Mouse (Mus musculus) G1E (cell line): Measurements from ENCODE around the gene Tmprss2. TPM values are rescaled to one million over a fixed set of nuclear protein-coding genes. Genes with fewer than 3 reads are reported as not detected.
A peak's percentile ranks its signal among the peaks of the same experiment; 100 is the strongest.
"Not testable (repeated sequence)": the region's sequence is repeated elsewhere in the genome, so short reads cannot be mapped to it uniquely, and the experiment has no call there.

Experiments
- ATAC-seq: 2 replicates; pipeline ENCODE4 v1.8.0; 2016; ENCODE audit warnings: mild to moderate bottlenecking; ENCODE audit not compliant: insufficient number of reproducible peaks, poor library complexity, low FRiP score, severe bottlenecking; ENCODE audit errors: extremely low read depth
- DNase-seq: peaks from one replicate; pipeline ENCODE4 v3.0.0; 2012; ENCODE audit warnings: low spot score
- H3K27me3 ChIP-seq: 2 replicates; pipeline ENCODE4 v1.6.1; 2012; ENCODE audit warnings: mild to moderate bottlenecking, low read length, inconsistent platforms; ENCODE audit not compliant: insufficient read depth
- H3K36me3 ChIP-seq: replicated peaks from 2 replicates; pipeline ENCODE3; 2012; ENCODE audit warnings: mild to moderate bottlenecking, inconsistent platforms
- H3K4me1 ChIP-seq: 2 replicates; pipeline ENCODE4 v1.6.1; 2012; ENCODE audit warnings: low read depth, low read length, inconsistent platforms, mixed read lengths; ENCODE audit not compliant: insufficient read depth
- H3K4me3 ChIP-seq: 2 replicates; pipeline ENCODE4 v1.5.1; 2012; ENCODE audit warnings: low read depth, mild to moderate bottlenecking, inconsistent platforms, low read length, moderate library complexity, mixed read lengths
- H3K9me3 ChIP-seq: replicated peaks from 2 replicates; pipeline ENCODE4 v1.6.1; 2012; ENCODE audit warnings: inconsistent platforms
- CTCF ChIP-seq: IDR thresholded peaks from 2 replicates; pipeline ENCODE4 v1.5.1; 2012; ENCODE audit warnings: low read depth, low read length, inconsistent platforms, mixed read lengths
- GATA1 ChIP-seq: IDR thresholded peaks from 2 replicates; pipeline ENCODE4 v1.6.1; 2012; ENCODE audit warnings: borderline replicate concordance, low read length, inconsistent platforms, mixed read lengths
- GATA2 ChIP-seq: IDR thresholded peaks from 2 replicates; pipeline ENCODE4 v1.6.1; 2012; ENCODE audit warnings: low read depth, low read length, inconsistent platforms, borderline replicate concordance
- POLR2AphosphoS5 ChIP-seq: IDR thresholded peaks from 2 replicates; pipeline ENCODE4 v1.6.1; 2012; ENCODE audit warnings: low read depth, low read length, inconsistent platforms; ENCODE audit not compliant: insufficient replicate concordance
- TAL1 ChIP-seq: conservative IDR thresholded peaks from 2 replicates; pipeline ENCODE4 v1.6.1; 2012; ENCODE audit warnings: low read depth, low read length, inconsistent platforms, mixed read lengths
- polyA plus RNA-seq: library from polyadenylated mRNA; stranded (reverse); fragments of >175 nt; gene quantifications from 2 replicates; pipeline ENCODE4 v1.2.3, GENCODE M21; 2012
- total RNA-seq, 2 experiments: library from RNA; stranded (forward) in 1 of 2; stranded (reverse) in 1 of 2; fragments of 200-1000 nt in 1 of 2; fragments of >200 nt in 1 of 2; fragmentation: Nextera tagmentation in 1 of 2; gene quantifications; 2 replicates each; pipeline ENCODE4 v1.2.3; 2014 to 2017

Gene Tmprss2
- total and polyA plus RNA-seq, 3 experiments, result 0.11 TPM; not detected in 2

DNA sequence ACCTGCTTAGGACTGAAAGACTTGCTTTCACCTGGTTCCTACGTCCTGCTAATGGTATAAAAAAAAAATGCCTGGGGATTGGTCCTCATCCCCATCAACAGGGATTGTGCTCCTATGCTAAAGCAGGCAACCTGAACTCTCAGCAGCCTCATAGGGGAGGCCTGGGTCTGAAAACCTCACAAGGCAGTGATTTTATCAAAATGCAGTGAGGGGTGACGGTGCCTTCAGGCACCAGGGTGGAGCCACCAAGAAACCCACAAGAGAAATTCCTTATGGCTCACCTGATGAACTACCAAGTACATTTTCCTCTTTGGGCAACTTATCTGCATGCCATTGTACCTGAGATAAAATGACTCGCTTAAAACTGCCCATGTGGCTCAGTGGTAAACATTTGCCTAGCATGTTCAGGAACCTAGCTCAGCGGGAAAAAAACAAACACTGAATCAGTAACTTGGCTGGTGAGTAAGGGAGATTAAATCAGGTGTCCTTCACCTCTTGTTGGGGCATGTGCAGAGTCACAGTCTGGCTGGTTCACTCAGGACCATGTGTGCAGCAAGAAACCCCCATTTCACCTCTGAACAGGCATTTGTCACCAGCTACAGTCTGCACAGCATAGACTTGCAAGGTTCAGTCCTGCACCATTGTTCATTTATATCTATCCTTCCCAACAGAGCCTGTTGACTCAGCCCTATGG, 17.0 kb downstream of the Tmprss2 start:
- no peak for ATAC-seq
- no peak for DNase-seq
- Histone ChIP-seq H3K4me1 (no peaks in the 10 kb centered on the region), H3K36me3 (no peaks in the 10 kb centered on the region), H3K4me3 (no peak overlapping the region), H3K27me3 (peaks cover 4% of the 10 kb centered on the region; the same call in 1 of the 2 replicates), H3K9me3 (no peaks in the 10 kb centered on the region)
- no peak for TF ChIP-seq GATA2
- TF ChIP-seq POLR2AphosphoS5, result no peak

DNA sequence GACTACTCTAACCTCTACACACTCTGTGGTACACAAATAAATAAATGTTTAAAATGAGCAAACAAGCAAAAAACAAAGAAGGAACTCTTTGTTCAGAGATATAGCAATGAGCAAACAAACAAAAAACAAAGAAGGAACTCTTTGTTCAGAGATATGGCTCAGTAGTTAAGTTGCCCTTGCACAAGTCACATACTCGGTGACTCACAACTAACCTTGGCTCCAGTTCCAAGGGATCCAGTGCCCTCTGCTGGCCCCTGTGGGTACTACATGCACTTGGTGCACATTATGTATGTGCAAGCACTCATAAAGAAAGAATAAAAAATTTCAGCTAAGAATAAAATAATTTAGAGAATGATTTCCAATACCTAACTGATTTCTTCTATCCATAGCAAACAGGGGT, 17.9 kb downstream of the Tmprss2 start:
- ATAC-seq, result 0 out of 2 replicates have a peak, but pooled peaks have one; percentile 15
- DNase-seq, result no peak

DNA sequence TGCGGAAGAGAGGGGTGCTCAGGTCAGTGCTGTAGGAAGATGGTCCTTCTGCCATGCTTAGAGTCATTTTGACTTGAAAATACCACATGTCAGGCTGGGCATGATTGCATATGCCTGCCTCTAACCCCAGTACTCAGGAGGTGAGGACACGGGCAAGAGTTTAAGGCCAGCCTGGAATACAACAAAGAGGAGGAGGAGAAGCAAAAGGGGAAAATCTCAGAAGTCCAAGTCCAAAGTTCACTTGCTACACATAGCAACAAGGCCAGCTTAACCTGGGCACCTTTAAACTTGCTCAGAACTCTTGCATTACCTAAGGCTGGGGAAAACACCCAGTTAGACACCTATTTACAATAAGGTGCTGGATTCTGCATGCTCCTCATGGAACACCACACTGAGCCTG, 19.5 kb downstream of the Tmprss2 start:
- DNase-seq (no peak), ATAC-seq (no peak)
- Histone ChIP-seq H3K27me3 (peaks cover 4% of the 10 kb centered on the region; the same call in 1 of the 2 replicates), H3K36me3 (no peaks in the 10 kb centered on the region), H3K4me1 (no peaks in the 10 kb centered on the region), H3K9me3 (no peaks in the 10 kb centered on the region), H3K4me3 (no peak overlapping the region)
- TF ChIP-seq GATA2 (no peak), CTCF (no peak)

More for the DNA sequence above, 17.9 kb downstream of the Tmprss2 start:
- H3K4me3 ChIP-seq, result no peak overlapping the region
- no peaks in the 10 kb centered on the region for H3K9me3 ChIP-seq
- H3K27me3 ChIP-seq, result peaks cover 4% of the 10 kb centered on the region; the same call in 1 of the 2 replicates
- no peak for TF ChIP-seq TAL1
- TF ChIP-seq GATA1, result no peak
- peak; percentile 46; the same call in 1 of the 2 replicates for TF ChIP-seq CTCF
- TF ChIP-seq POLR2AphosphoS5, result no peak
- no peak for TF ChIP-seq GATA2
- H3K36me3 ChIP-seq, result no peaks in the 10 kb centered on the region
- H3K4me1 ChIP-seq, result no peaks in the 10 kb centered on the region

DNA sequence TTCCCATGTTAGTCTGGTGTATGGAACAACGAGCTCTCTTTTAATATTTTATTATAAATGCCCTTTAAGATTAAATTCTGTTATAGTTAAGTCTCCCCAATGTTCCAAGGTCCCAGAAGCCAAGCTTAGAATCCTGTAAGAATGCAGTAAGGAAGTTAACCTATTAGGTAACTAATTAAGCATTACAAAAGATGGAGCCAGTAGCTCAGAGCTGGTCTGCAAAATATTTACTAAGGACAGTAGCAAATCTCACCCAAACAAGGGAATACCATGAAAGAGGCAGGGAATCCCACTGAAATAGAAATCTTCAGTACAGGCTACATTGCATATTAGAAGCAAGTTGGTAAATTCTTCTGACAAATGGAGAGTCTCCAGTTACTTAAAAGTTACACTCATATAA, 28.1 kb downstream of the Tmprss2 start:
- ATAC-seq, H3K4me1 ChIP-seq, H3K27me3 ChIP-seq, H3K4me3 ChIP-seq, DNase-seq, H3K9me3 ChIP-seq, H3K36me3 ChIP-seq: not testable (repeated sequence)

DNA sequence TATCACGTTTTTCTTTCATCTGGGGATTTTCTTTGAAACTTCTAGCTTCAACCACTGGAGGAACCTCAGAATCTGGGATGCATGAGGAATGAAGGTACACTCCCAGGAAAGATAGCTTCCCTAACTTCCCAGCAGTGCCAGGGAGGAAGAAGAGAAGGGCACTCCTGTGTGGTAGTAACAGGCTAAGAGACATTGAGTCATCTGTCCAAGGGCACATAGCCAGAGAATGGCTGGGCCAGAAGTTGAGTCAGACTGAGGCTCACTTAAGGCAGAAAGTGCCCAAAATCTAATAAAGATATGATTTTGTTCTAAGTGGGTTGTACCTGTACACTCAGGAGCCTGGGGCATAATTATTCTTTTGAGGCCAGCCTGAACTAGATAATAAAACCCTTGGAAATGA, 41.6 kb downstream of the Tmprss2 start:
- no peaks in the 10 kb centered on the region for H3K9me3 ChIP-seq
- no peak for ATAC-seq
- H3K36me3 ChIP-seq, result no peaks in the 10 kb centered on the region
- no peak for TF ChIP-seq POLR2AphosphoS5
- TF ChIP-seq GATA1, result no peak
- TF ChIP-seq GATA2, result no peak
- H3K4me1 ChIP-seq, result no peaks in the 10 kb centered on the region
- H3K4me3 ChIP-seq, result no peak overlapping the region
- no peak for DNase-seq
- peaks cover 3% of the 10 kb centered on the region; the same call in 1 of the 2 replicates for H3K27me3 ChIP-seq

DNA sequence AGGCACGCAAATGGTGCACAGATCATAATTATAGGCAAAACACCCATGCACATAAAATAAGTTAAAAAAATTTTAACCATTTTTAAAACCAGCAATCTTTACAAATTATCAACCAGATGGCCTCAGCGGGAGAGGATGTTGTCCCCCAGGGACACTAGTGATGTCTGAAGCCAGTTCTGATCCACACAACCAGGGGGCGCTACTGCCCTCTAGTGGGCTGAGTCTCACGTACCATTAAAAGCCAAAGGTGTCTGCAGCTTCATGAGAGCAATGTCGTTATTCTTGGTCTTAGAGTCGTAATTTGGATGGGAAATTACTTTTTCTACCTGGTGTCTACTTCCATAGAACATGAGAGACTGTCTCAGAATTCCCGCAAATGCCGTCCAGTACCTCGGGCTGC, 42.3 kb downstream of the Tmprss2 start:
- ATAC-seq, result no peak

DNA sequence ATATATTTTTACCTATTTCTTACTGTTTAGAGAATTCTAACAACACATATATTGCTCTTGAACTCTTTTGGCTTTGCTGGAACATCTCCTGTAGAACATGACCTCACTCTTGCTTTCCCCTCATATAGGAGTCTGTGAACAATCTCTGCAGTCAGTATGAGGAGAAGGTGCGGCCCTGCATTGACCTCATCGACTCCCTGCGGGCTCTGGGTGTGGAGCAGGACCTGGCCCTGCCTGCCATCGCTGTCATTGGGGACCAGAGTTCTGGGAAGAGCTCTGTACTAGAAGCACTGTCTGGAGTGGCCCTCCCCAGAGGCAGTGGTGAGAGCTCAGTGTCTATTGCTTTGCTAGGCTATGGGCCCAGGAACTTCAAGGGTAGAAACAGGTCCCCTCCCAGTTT, 66.7 kb downstream of the Tmprss2 start:
- TF ChIP-seq TAL1 (no peak), POLR2AphosphoS5 (no peak), CTCF (no peak), GATA2 (no peak), GATA1 (no peak)
- Histone ChIP-seq H3K9me3 (no peaks in the 10 kb centered on the region), H3K27me3 (0 out of 2 replicates have a peak, but pooled peaks cover 2% of the 10 kb centered on the region), H3K4me1 (no peaks in the 10 kb centered on the region), H3K4me3 (no peak overlapping the region), H3K36me3 (no peaks in the 10 kb centered on the region)
- DNase-seq (no peak), ATAC-seq (no peak)

More for the DNA sequence above, 42.3 kb downstream of the Tmprss2 start:
- TF ChIP-seq GATA1, result no peak
- peak; percentile 18; the same call in 1 of the 2 replicates for TF ChIP-seq CTCF
- no peak for DNase-seq
- H3K36me3 ChIP-seq, result no peaks in the 10 kb centered on the region
- peaks cover 3% of the 10 kb centered on the region; the same call in 1 of the 2 replicates for H3K27me3 ChIP-seq
- no peak overlapping the region for H3K4me3 ChIP-seq
- H3K4me1 ChIP-seq, result no peaks in the 10 kb centered on the region
- H3K9me3 ChIP-seq, result no peaks in the 10 kb centered on the region
